Mouse (Mus musculus): ENCODE results near the gene Cnpy3. TPM values are rescaled to one million over a fixed set of nuclear protein-coding genes. Genes with fewer than 3 reads are reported as not detected.
A peak's percentile ranks its signal among the peaks of the same experiment; 100 is the strongest.
"Not testable (repeated sequence)": the region's sequence is repeated elsewhere in the genome, so short reads cannot be mapped to it uniquely, and the experiment has no call there.

The Cnpy3 gene
- polyA plus RNA-seq, 1 experiment, result 76.6 TPM

DNA sequence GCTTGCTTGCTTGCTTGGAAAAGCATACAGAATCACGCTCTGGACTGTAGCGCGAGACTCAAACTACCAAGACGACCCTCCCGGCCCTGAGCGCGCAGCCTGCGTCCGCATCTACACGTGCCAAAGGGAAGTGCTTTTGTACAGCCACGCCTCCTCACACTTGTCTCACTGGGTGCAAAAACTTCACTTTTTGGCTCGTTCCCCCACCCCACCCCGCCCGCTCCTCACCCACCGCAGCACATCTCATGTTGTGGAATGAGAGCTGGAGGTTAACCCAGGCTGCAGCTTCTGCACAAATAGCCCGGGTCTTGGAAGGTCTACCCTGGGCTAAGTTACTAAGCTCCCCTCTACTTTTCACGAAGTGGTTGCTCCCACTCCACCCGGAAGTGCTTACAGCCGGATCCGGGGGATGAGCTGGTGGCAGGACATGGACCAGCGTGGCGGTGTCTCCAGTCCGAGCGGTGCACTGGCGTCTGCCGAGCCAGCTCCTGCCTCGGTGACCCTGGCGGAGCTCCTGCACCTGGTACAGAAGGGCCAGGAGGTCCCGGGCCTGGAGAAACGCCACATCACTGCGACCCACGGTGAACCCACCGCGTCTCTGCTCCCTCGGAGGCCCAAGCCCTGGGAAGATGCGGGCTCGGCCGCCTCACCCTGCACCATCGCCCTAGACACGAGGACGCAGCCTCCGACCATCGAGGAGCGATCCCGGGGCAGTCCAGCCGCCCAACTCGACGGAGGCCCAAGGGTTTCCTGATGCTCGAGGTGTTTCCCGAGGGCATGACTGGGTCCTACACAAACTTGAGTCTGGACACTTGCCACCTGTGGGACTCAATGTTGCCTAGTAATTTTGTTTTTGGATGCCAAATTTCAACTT lies 20.6 kb upstream of the Cnpy3 start, which contains the start of gene 2310039H08Rik:
Gene 2310039H08Rik (plus strand): TSS at position 232 of the 874 bp plus-strand sequence.
- 0 out of 2 replicates have a peak, but pooled peaks cover 3% of the 10 kb centered on the region for H3K4me1 ChIP-seq (ENCODE audit: control insufficient read depth, insufficient read depth, low read length)
- DNase-seq, result peak; percentile 86 to 88
- peak within 1 kb of the TSS; percentile 18 for H3K27ac ChIP-seq (ENCODE audit: insufficient read depth, low read length)
- peak; percentile 76 for TF ChIP-seq POLR2A (IDR thresholded peaks at IDR 0.05; ENCODE audit: borderline replicate concordance, insufficient read depth, low read length)
- no peak for TF ChIP-seq CTCF (IDR thresholded peaks at IDR 0.05; ENCODE audit: borderline replicate concordance, insufficient read depth, low read depth, low read length)
- H3K27me3 ChIP-seq (ENCODE audit: control insufficient read depth, insufficient read depth, low read length), result no peaks in the 10 kb centered on the region
- H3K4me3 ChIP-seq (replicated peaks; ENCODE audit: insufficient read depth, low read depth, low read length), result peak within 1 kb of the TSS; percentile 73
- WGBS, result under 1% methylated on average over 50 of the region's 50 CpGs

- DNase-seq, result no peak
- 0 out of 2 replicates have a peak, but pooled peaks cover 3% of the 10 kb centered on the region for H3K4me1 ChIP-seq (ENCODE audit: control insufficient read depth, insufficient read depth, low read length)
- H3K4me3 ChIP-seq (replicated peaks; ENCODE audit: insufficient read depth, low read depth, low read length), result peak overlapping the region; percentile 73
- H3K27ac ChIP-seq (ENCODE audit: insufficient read depth, low read length), result peak overlapping the region; percentile 16
- TF ChIP-seq POLR2A (IDR thresholded peaks at IDR 0.05; ENCODE audit: borderline replicate concordance, insufficient read depth, low read length) (no peak), CTCF (IDR thresholded peaks at IDR 0.05; ENCODE audit: borderline replicate concordance, insufficient read depth, low read depth, low read length) (no peak)
- 2% methylated on average over 5 of the region's 5 CpGs for WGBS
- no peaks in the 10 kb centered on the region for H3K27me3 ChIP-seq (ENCODE audit: control insufficient read depth, insufficient read depth, low read length)
Observed at GRCm38 (mm10) chr17:46772038-46772403, 20.0 kb upstream of the Cnpy3 start.

- 0 out of 2 replicates have a peak, but pooled peaks cover 3% of the 10 kb centered on the region for H3K4me1 ChIP-seq (ENCODE audit: control insufficient read depth, insufficient read depth, low read length)
- WGBS, result 56% methylated on average over 17 of the region's 17 CpGs
- no peaks in the 10 kb centered on the region for H3K27me3 ChIP-seq (ENCODE audit: control insufficient read depth, insufficient read depth, low read length)
- H3K27ac ChIP-seq (ENCODE audit: insufficient read depth, low read length), result peak overlapping the region; percentile 16; the same call in 1 of the 2 replicates
- peak overlapping the region; percentile 73 for H3K4me3 ChIP-seq (replicated peaks; ENCODE audit: insufficient read depth, low read depth, low read length)
- no peak for TF ChIP-seq CTCF (IDR thresholded peaks at IDR 0.05; ENCODE audit: borderline replicate concordance, insufficient read depth, low read depth, low read length)
- no peak for TF ChIP-seq POLR2A (IDR thresholded peaks at IDR 0.05; ENCODE audit: borderline replicate concordance, insufficient read depth, low read length)
- DNase-seq, result peak in 1 of 2 experiments; percentile 21
Observed at GRCm38 (mm10) chr17:46771616-46772015, 19.6 kb upstream of the Cnpy3 start.

DNA sequence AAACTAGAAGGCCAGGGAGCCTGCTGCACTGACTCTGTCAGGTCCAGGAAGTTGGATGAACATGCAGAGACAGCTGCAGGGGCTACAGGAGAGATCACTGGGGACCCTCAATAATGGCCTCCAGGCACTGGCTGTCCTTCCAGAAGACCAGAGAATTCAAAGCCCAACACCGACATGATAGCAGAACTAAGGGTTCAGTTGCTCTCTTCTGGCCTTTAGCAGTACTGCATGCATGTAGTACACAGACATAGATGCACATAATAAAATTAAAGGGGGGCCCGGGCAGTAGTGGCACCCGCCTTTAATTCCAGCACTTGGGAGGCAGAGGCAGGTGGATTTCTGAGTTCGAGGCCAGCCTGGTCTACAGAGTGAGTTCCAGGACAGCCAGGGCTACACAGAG lies 19.0 kb upstream of the Cnpy3 start:
- WGBS, result 86% methylated on average over 4 of the region's 4 CpGs
- Histone ChIP-seq H3K27me3 (ENCODE audit: control insufficient read depth, insufficient read depth, low read length) (no peaks in the 10 kb centered on the region), H3K4me3 (replicated peaks; ENCODE audit: insufficient read depth, low read depth, low read length) (no peak overlapping the region), H3K27ac (ENCODE audit: insufficient read depth, low read length) (no peak overlapping the region), H3K4me1 (ENCODE audit: control insufficient read depth, insufficient read depth, low read length) (0 out of 2 replicates have a peak, but pooled peaks cover 3% of the 10 kb centered on the region)
- TF ChIP-seq POLR2A (IDR thresholded peaks at IDR 0.05; ENCODE audit: borderline replicate concordance, insufficient read depth, low read length) (no peak), CTCF (IDR thresholded peaks at IDR 0.05; ENCODE audit: borderline replicate concordance, insufficient read depth, low read depth, low read length) (no peak)
- no peak for DNase-seq

- Histone ChIP-seq H3K4me3 (replicated peaks; ENCODE audit: insufficient read depth, low read depth, low read length) (no peak overlapping the region), H3K27me3 (ENCODE audit: control insufficient read depth, insufficient read depth, low read length) (no peaks in the 10 kb centered on the region), H3K27ac (ENCODE audit: insufficient read depth, low read length) (no peak overlapping the region), H3K4me1 (ENCODE audit: control insufficient read depth, insufficient read depth, low read length) (0 out of 2 replicates have a peak, but pooled peaks cover 3% of the 10 kb centered on the region)
- WGBS, result 91% methylated on average over 11 of the region's 11 CpGs
- no peak for DNase-seq
- no peak for TF ChIP-seq POLR2A (IDR thresholded peaks at IDR 0.05; ENCODE audit: borderline replicate concordance, insufficient read depth, low read length)
- TF ChIP-seq CTCF (IDR thresholded peaks at IDR 0.05; ENCODE audit: borderline replicate concordance, insufficient read depth, low read depth, low read length), result no peak
Observed at GRCm38 (mm10) chr17:46770546-46770945, 18.5 kb upstream of the Cnpy3 start.

DNA sequence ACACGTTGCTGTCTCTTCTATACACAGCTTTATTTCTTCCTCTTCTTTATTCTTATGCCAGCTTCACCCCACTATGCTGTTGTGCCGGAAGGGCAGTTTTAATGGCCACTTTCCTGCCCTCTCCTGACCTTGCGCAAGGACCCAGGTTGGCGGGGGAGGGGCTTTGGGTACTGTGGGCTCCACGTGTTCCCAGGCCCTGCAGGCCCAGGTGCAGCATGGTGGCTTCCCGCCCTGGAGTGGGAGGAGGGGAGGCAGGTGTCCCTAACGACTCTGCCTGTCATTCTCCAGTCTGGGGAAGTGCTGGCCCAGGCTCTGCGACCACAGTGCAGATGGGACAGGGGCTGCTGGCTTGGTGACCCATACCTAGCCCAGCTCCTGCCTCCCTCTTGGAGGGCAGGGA lies 15.9 kb upstream of the Cnpy3 start:
- TF ChIP-seq CTCF (IDR thresholded peaks at IDR 0.05; ENCODE audit: borderline replicate concordance, insufficient read depth, low read depth, low read length), result no peak
- TF ChIP-seq POLR2A (IDR thresholded peaks at IDR 0.05; ENCODE audit: borderline replicate concordance, insufficient read depth, low read length), result no peak
- Histone ChIP-seq H3K4me3 (replicated peaks; ENCODE audit: insufficient read depth, low read depth, low read length) (no peak overlapping the region), H3K27me3 (ENCODE audit: control insufficient read depth, insufficient read depth, low read length) (no peaks in the 10 kb centered on the region), H3K4me1 (ENCODE audit: control insufficient read depth, insufficient read depth, low read length) (0 out of 2 replicates have a peak, but pooled peaks cover 3% of the 10 kb centered on the region), H3K27ac (ENCODE audit: insufficient read depth, low read length) (no peak overlapping the region)
- WGBS, result 59% methylated on average over 8 of the region's 8 CpGs
- DNase-seq, result no peak

- DNase-seq; H3K4me3 ChIP-seq (replicated peaks; ENCODE audit: insufficient read depth, low read depth, low read length); H3K4me1 ChIP-seq (ENCODE audit: control insufficient read depth, insufficient read depth, low read length); H3K27ac ChIP-seq (ENCODE audit: insufficient read depth, low read length); H3K27me3 ChIP-seq (ENCODE audit: control insufficient read depth, insufficient read depth, low read length): not testable (repeated sequence)
- WGBS, result 27% methylated on average over 9 of the region's 9 CpGs
Observed at GRCm38 (mm10) chr17:46764916-46765315, 12.9 kb upstream of the Cnpy3 start.

- Histone ChIP-seq H3K4me1 (ENCODE audit: control insufficient read depth, insufficient read depth, low read length) (no peaks in the 10 kb centered on the region), H3K27ac (ENCODE audit: insufficient read depth, low read length) (no peak within 1 kb of the TSS), H3K27me3 (ENCODE audit: control insufficient read depth, insufficient read depth, low read length) (no peaks in the 10 kb centered on the region), H3K4me3 (replicated peaks; ENCODE audit: insufficient read depth, low read depth, low read length) (no peak within 1 kb of the TSS)
- DNase-seq, result no peak
- no peak for TF ChIP-seq POLR2A (IDR thresholded peaks at IDR 0.05; ENCODE audit: borderline replicate concordance, insufficient read depth, low read length)
- WGBS, result 47% methylated on average over 2 of the region's 2 CpGs
Observed at GRCm38 (mm10) chr17:46763544-46763943, 11.5 kb upstream of the Cnpy3 start, which contains the start of gene Ptcra. TSS of gene Ptcra (minus strand) at chr17:46763712.
